Mouse (Mus musculus) layer of hippocampus, adult 9-11 months (tissue): ENCODE measurements around the gene Il18bp.

Experiments used
- DNase-seq: peaks from one replicate; pipeline ENCODE4 v3.0.0; 2022

The Il18bp gene

GRCm38 (mm10) chr7:102000921-102001630 lies 17.4 kb downstream of the Il18bp start:
- DNase-seq: peak; percentile 53

- DNase-seq: no peak
Observed at GRCm38 (mm10) chr7:102000296-102000695, 18.2 kb downstream of the Il18bp start.

GRCm38 (mm10) chr7:101999461-102000151 lies 18.9 kb downstream of the Il18bp start:
- no peak for DNase-seq

GRCm38 (mm10) chr7:101998194-101998927 lies 20.1 kb downstream of the Il18bp start:
- peak; percentile 82 for DNase-seq

GRCm38 (mm10) chr7:101994241-101994640 lies 24.2 kb downstream of the Il18bp start:
- DNase-seq: no peak

GRCm38 (mm10) chr7:101985081-101985480 lies 33.4 kb downstream of the Il18bp start:
- DNase-seq: no peak

- no peak for DNase-seq
Observed at GRCm38 (mm10) chr7:101982735-101983134, 35.8 kb downstream of the Il18bp start.

- no peak for DNase-seq
Observed at GRCm38 (mm10) chr7:101974505-101974904, 44.0 kb downstream of the Il18bp start.

- DNase-seq: no peak
Observed at GRCm38 (mm10) chr7:101973730-101974129, 44.8 kb downstream of the Il18bp start.

GRCm38 (mm10) chr7:101971721-101972120 lies 46.8 kb downstream of the Il18bp start:
- DNase-seq: no peak

GRCm38 (mm10) chr7:101970821-101971461 lies 47.5 kb downstream of the Il18bp start:
- DNase-seq: peak; percentile 81

GRCm38 (mm10) chr7:101970429-101970775 lies 48.1 kb downstream of the Il18bp start:
- peak; percentile 93 for DNase-seq

- peak; percentile 87 for DNase-seq
Observed at GRCm38 (mm10) chr7:101969694-101970428, 48.6 kb downstream of the Il18bp start.

- no peak for DNase-seq
Observed at GRCm38 (mm10) chr7:101968751-101969150, 49.7 kb downstream of the Il18bp start.

GRCm38 (mm10) chr7:101967256-101967655 lies 51.2 kb downstream of the Il18bp start:
- DNase-seq: no peak

GRCm38 (mm10) chr7:101965606-101966005 lies 52.9 kb downstream of the Il18bp start:
- DNase-seq: no peak
